Mouse (Mus musculus) lung, postnatal 14 days (tissue): Measurements from ENCODE around the gene Mnat1.
"Not testable (repeated sequence)": the region's sequence is repeated elsewhere in the genome, so short reads cannot be mapped to it uniquely, and the experiment has no call there.

Experiments used
- DNase-seq: peaks from one replicate; pipeline ENCODE4 v3.0.0; 2021

The Mnat1 gene

DNA sequence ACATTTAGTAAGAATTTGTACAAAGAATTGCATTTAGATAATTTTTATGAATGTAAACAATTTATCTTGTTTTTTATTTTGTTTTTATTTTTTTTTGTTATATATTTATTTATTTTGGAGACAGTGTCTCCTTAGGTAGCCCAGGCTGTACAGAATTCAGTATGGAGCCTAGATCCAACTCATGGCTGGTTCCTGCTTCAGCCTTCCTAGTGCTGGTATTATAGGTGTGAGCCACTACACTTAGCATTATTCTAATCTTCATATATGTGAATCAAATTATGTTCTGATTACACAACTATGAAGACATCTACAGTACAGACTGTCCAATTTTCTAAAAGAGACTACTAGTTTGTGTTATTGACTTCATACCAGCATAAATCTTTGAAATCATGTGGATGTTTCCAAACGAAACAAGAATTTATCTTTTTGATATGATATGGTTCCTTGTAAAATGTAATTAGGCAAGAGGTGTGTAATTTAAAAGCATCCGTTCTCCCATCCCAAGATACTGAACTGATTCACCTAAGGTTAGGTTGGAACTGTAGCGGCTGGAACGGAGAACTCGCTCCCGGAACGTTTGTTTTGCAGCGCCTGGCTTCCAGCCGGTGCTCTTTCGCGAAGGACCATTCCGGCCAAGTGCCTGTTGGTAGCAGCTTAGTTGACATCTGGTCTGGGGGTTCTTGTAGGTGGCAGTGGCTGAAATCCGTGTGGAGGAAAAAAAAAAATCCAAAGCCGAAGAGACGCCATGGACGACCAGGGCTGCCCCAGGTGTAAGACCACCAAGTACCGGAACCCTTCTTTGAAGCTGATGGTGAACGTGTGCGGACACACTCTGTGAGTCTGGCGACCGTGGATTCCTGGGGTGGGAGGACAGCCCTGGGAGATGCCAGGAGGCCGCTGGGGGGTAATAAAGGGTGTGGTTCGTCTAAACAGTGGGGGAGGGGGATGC, at the start of gene Mnat1:
Mnat1 (plus strand) TSS at position 625 of the 949 bp plus-strand sequence.
- peak; percentile 85 for DNase-seq

DNA sequence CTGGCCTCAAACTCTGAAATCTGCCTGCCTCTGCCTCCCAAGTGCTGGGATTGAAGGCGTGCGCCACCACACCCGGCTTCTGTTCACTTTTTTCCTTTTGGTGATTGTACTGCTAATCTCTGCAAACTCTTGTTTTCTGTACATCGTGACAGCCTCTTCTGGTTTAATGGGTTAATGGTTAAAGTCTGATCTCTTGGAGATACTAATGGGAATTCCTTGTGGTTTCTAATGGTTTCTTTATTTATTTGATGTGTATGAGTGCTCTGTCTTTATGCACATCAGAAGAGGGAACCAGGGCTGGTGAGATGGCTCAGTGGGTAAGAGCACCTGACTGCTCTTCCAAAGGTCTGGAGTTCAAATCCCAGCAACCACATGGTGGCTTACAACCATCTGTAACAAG, 41.7 kb upstream of the Mnat1 start:
- DNase-seq = not testable (repeated sequence)

DNA sequence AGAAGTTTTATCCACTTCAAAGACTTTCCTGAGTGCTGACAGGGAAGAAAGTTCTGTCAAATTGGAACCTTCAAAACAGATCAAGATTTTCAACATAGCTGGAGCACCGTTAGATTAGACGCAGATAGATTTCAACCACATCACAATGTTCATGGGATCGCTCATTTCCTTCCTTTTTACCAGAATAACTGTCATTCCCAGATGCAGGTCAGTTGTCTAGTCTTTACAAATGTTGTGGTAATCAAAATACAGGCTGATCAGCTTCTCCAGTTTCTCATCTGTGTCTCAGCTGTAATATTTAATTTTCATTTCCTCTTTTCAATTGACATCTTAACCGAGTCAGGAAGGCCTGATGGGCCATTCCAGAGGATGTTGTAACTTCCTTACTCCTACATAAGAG, 39.7 kb upstream of the Mnat1 start:
- no peak for DNase-seq

DNA sequence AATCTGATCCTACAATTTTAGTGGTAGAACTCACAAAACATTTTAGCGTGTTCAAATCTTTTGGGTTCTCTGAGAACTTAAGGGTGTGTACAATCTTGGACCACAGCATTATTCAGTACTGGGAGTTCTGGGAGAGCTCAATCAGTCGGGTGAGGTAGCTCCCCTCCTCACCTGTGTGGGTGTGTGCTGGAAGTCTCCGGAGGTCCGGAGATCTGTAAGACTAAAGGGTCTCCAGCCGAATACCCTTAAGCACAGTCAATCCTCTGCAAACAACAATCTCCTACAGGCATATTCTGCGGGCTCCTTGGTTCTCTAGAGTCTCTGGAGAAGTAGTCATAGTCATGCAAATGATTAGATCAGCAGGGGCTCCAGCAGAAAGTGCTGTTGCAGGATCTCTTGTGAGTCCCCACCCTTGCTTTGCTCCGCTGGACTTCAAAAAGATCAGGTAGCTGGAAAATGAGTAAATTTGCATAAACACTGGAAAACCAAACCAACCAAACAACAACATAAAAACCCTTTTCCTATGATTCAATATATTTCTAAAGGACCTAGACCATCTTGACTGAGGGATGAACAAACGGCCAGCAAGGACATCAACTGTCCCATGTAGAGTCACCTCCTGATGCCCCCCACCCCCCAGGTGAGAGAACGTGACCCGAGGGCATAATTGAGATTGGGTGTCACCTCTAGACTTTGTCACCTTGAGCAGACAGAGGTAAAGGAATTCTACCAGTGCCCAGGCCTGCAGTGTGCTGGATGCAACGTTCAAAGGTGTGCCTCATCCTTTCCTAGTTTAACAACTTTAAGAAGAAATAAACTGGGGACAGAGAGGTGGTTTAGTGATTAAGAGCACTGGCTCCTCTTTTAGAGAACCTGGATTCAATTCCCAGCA, 37.5 kb upstream of the Mnat1 start:
- DNase-seq = no peak

DNA sequence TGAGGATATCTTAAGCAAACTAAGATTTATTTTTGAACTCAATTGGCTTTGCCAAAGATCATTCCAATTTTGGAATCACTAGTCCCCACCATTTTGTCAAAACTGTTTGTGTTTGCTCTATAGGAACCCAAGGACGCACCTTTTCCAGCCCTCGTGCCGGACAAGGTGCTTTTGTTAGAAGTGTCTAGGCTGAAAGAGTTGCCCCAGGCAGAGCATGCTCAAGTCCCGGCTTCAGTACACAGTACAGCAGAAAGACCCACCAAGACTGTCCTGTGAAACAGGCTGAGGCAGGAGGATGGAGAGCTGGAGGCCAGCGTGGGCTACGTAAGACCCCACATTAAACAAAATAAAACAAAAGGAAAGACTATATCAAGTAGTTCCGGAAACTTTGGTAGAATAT, 36.4 kb upstream of the Mnat1 start:
- no peak for DNase-seq

DNA sequence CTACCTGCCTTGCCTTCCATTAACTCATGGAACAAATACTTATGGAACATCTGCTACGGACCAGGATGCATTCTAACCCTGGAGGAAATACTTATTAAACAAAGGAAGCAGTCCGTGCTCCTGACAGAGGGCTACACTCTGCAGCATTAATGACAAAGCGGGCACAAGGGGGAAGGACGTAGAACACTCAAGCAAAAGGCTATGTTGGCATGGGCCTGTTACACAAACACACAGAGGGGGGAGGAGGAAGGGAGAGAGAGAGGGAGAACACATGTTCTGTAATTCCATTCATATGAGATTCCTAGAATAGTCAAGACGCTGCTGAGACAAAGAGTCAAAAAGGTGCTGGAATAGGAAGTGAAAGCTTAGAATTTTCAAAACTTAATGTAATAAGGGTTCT, 35.0 kb upstream of the Mnat1 start:
- no peak for DNase-seq

DNA sequence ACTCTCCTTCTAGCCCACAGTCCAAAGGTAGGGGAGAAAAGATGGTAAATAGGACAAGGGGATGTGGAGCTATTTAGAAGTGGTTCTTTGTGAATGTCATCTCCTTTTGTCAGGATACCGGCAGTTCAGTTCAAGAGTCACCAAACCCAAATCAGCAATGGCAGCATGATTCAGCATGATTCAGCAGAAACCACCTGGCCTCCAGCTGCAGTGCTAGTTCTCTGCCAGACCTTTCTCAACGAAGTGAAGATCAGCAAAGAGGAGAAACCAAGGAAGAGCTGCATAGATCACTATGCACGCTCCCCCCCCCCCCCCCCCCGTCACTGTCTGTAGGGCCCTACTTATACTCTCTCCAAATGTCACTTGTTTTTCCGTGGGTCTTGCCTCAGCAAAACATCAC, 34.6 kb upstream of the Mnat1 start:
- no peak for DNase-seq

DNA sequence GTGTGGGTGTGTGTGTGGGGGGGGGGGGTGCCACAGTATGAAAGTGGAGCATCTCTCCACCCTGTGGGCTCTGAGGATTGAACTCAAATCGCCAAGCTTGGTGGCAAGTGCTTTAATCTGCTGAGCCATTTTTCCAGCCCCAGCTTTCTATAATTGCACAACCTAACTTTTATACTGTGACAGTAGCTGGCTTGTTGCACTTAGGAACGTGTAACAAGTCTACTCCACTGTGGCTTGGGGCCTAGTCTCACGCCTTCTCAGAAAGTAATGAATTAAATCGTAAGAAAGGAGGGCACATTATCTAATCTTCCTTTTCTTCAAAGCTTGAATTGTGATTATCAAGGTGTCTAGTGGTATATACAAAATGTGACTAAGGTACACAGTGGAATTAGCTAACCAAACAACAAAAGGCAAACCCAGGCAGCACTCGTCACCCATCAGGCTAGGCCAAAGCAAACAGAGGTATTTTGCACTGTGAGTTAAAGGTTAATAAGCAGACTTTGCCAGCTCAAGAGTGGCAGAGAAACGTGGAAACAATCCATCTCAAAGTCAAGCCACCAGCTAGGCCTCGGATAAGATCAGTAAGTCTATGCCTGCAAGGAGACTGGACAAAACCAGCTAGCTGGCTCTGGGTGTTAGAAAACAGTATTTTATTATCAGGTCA, 32.7 kb upstream of the Mnat1 start:
- DNase-seq = no peak

DNA sequence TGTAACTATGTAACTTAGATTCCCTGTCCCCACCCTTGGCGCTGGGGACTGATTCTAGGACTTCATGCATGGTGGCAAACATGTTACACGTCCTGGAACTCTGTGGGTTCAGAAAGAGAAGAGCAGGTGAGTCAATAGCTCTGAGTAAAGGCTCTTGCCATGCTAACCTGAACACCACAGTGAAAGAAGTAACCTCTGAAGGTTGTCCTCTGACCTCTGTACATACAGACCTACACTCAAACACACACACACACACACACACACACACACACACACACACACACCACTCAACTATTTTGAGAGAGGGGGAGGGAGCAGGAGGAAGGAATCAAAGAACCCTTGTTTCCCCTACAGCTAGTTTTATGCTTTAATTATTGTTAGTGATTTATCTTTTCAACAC, 29.3 kb upstream of the Mnat1 start:
- no peak for DNase-seq

DNA sequence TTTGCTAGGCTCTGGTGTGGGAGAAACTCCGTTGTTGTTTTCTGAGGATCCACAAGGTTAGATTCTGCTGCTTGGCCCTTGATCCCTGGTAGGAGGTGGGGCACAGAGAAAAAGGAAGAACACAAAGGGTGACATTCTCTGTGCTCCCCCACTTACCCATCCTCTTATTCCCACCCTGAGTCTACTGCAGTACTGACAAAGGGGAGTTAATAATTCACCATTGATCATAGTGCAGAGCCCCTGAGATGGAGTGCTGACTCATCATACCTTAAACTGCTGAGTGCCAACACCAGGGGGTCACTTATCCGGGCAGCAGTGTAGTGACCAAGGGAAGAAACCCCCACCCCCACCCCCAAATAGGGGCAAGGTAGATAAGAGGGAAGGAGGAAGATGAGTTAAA, 28.9 kb upstream of the Mnat1 start:
- no peak for DNase-seq

DNA sequence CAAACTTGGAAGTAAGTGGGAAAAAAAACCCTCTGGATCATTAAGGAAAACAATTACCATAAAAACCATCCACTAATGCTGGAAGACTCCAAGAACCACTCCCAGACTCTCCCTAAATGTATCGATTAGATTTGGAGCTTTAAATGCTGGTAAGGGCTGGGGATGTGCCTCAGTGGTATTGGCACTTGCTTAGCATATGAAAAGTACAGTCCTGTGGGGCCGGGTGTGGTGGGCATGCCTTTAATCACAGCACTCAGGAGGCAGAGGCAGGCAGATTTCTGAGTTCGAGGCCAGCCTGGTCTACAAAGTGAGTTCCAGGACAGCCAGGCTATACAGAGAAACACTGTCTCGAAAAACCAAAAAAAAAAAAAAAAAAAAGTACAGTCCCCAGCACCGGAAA, 27.3 kb upstream of the Mnat1 start:
- not testable (repeated sequence) for DNase-seq

DNA sequence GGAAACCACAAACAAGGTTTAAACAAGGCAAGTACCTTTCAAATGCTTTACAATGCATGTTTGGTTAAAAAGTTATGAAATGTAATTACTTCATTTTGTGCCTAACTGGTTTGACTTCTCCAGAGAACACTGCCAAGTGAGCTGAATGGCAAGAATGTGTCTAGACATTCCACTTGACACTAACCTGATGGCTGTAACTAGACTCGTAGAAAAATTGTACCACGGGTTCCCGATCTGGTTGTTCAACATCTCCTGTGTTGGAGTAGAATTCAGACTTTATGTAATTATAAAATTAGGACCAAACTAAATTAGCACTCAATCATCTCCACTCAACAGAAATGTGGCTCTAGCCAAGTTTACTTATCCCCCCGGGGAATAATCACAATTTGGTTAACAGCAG, 24.9 kb upstream of the Mnat1 start:
- DNase-seq = no peak

DNA sequence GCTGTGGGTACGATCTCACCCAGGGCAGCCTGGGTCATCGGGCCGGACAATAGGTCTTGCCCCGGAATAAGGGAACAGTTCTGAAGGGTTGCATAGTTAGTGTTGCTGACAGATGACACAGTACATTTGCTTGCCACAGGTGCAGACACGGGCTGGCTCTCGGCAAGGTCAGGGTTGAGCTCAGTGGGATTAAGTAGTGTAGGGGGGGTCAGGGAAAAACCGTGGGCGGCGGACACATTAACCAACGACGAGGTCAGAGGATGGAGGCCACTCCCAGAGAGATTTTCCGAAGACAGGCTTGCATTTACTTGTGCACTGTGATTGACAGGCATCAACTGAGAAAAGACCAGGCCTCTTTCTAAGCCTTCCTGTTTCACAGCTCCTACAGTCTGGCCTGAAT, 19.8 kb upstream of the Mnat1 start:
- DNase-seq = no peak

DNA sequence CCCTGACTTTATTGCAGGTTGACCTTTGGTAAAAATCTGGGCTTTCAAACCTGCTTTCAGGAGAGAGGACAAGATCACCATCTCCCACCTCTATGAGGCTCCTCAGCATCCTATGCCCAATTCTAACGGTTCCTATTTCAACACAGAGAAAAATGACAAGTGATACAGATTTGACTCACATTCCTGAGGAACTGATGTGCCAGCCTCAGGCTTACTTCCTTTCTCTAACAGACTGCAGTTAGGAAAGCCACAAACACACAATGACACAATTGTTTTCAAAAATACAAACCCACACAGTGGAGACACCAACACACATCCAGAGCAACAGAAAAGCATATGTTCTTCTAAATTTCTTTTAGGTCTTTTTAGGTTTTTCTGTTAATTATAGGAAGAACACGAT, 15.7 kb upstream of the Mnat1 start:
- DNase-seq = no peak

DNA sequence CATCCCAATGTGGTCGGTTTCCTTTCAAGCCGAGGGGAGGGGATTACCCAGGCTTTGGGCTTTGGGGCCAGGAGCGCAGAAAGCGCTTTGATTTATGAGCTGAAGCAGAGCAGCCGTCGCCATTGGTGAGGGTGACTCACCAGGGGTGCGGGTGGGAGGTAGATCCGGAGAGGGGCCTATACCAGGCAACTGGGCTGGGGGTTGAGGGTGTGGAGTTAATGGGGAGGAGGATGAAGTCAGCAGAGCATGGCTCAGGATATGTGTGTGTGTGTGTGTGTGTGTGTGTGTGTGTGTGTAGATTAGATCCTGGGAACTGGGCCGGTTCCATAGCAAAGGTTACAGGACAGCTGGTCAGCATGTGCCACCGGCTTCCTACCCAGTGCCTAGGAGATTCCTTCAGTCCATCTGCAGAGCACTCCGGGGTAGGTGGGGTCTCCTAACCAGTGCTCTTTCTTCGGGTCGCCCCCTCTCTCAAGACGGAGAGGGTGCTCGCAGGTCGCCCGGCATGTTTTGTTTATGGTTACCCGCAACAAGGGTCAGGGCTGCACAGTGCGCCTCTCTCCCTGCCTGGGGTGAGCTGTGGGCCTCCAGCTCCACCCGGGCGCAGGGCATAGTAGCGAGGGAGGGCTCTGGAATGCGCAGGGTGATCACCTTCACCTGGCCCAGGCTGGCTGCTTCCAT, 12.9 kb upstream of the Mnat1 start:
- DNase-seq = no peak

DNA sequence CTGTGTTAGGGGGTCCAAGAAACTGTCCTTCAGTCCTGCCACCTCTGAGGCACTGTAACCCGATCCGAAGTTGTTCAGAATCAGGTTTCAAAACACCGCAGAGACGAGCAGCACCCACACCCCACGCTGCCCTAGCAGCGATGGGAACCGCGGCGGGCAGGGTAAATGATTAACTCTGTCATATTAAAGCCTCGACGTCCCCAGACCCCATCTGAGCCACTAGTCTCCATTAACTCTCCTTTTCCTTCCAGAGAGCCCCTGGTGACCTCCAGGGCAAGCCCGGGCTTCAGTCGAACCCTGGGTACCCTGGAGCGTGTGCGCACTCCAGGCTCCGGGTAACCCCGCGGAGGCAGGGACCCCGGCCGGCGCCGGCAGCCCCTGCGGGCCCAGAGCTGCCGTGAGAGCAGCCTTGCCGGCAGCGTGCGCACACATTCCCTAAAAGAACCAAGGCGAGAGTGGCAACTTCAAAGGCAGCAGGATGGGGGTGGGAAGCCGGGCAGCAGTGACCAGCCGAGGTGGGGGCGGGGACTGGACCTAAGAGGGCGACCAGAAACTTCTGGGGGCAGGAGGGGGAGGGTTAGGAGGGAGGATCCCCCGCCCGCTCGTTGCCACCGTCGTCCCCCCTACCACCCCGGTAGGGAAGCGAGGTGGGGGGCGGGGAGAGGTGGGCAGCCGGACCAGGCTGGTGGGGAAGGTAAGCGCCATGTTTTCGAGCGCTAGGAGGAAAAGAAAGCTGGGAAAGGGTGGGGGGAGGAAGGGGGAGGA, 11.8 kb upstream of the Mnat1 start:
- DNase-seq = peak; percentile 11

DNA sequence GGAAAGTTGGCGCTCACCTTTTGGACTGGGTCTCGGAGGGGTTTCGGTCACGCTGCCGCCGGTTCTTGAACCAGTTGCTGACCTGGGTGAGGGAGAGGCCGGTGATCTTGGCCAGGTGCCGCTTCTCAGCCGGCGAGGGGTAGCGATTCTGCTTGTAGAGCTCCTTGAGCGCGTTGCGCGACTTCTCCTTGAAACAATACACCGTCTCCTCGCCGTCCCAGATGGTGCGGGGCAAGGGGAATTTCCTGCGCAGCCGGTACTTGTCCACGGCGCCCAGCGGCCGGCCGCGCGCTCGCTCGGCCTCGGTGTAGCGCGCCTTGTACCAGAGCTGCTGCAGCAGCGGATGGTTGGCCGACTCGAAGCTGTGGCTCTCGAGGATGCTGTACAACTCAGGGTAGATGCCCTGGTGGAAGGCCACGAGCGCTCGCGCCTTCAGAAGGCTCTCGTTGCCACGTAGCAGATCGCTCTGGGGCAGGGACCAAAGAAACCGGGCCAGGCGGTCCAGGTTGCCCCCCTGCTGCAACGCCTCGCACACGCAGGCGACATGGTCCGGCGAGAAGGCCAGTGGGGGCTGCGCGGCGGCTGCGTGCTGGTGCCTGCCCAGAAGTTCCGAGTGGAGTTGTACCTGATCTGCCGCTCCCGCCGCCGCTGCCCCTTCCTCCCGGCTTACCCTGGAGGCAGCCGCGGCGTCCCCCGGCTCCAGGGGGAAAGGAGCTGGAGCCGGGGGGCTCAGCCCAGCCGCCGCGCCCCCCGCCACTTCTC, 11.0 kb upstream of the Mnat1 start:
- DNase-seq = peak; percentile 40

DNA sequence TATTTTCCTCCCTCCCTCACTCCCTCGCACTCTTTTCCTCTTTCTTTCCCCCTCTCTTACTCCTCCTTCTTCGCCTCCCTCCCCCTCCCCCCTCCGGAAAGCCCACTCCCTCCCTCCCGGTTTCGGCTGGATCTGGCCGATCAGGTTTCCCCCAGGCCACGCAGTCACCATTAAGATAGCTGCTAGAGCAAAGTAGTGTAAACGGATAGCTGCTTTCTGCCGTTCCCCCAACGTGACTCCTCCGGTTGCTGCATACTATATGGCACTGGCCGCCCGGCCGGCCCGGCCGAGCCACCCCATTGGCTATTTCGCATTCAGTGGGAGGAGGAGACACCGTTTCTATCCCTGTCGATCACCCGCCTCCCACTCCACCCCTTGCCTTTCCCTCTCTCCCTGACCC, 10.3 kb upstream of the Mnat1 start, which contains the start of gene Six4:
Six4 (minus strand) TSS at position 261 of the 400 bp plus-strand sequence.
- DNase-seq = peak; percentile 55

DNA sequence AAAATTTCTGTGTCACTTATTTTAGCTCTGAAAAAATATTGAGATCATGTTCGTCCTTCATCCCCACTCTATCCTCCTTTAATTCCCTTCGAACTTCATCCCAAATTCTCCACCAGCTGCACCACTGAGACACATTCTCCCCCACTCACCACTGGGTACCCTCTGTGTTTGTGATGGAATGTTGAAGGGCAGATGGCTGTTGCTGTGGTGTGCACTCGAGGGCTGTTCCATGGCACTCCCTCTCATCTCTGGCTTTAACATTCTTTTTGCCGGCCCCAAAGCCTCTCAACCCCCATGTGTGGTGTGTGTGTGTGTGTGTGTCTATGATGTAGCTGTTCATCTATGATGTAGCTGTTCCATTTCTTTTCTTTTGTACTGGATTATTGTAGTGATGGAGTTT, 1.7 kb downstream of the Mnat1 start:
- DNase-seq = no peak

DNA sequence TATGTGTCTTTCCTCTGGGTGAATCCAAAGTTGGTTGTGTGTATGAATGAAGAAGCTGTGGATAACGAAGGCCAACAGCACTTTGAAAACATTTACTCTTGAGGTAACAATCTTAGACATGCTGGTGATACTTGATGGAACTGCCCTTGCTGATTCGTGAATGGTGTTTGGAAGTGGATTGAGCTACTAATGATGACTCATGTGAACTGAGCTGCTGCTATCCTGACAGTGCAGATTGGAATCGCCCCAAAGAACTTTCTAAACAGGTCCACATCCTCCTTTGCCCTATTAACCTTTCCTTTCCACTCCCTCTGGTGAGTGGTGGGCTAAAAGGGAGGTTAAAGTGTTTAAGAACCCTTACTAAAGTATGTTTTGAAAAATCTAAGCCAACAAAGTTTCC, 17.2 kb downstream of the Mnat1 start:
- no peak for DNase-seq

DNA sequence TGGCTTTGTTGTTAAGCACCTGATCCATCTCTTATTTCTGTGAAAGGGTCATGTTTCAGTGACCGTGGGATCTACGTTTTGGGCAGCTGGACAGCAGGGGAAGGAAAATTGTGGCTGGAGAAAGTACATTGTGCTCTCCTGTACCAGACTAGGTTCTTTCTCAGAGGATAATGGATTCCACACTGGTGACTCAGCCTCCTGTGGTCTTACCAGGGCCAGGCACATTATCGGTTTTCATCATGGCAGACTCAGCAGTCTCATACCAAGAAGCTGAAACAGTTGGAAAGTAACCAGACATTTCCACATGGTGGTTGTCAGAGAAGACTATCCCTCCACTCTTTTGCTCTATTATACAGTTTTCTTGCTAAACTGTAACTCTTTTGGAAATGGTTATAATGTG, 23.7 kb downstream of the Mnat1 start:
- DNase-seq = no peak
